Mouse (Mus musculus) cerebellum, adult 11-12 months (tissue): ENCODE data around the gene Map3k4.
A peak's percentile ranks its signal among the peaks of the same experiment; 100 is the strongest.
"Not testable (repeated sequence)": the region's sequence is repeated elsewhere in the genome, so short reads cannot be mapped to it uniquely, and the experiment has no call there.

ENCODE experiments used
- DNase-seq: peaks from one replicate; pipeline ENCODE4 v3.0.0; 2022

The Map3k4 gene

GRCm38 (mm10) chr17:12304658-12305057, 13.9 kb downstream of the Map3k4 start:
- no peak for DNase-seq

DNA sequence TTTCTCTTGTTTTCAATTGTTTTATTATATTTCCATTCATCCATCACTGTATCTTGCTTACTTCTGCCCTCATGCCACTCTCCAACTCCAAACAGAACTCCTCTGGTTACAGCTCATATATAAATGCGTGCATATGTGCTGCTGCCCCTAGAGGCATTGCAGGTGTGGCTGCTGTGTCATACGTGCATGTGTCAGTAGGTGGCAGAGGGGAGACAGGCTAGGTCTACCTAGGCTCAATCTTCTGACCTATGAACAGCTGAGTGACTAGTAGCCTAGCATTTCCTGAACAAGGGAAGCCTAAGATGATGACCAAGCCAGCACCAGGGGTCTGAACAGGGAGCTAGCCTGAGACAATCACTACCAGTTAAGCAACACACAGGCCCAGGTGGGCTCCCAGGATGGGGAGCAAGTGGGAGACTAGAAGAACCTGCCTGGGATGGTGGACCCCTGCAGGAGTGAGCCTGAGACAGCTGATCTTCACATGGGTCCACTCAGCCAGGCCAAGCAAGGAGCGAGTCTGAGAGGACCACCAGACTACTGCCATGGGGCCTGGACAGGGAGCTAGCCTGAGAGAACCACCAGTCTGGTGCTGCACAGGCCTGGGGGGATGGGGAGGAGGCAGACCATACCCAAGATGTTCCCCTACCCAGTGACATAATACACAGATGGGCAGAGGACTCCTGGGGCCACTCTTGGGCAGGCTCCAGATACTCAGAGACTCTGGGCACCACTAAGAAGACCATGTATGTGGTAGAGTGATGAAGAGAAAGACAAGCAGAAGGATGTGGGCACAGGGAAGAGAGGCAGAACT, 17.5 kb downstream of the Map3k4 start:
- DNase-seq, result peak; percentile 46

- DNase-seq, result peak; percentile 47
Observed at GRCm38 (mm10) chr17:12300127-12300675, 18.4 kb downstream of the Map3k4 start.

GRCm38 (mm10) chr17:12299371-12299770, 19.2 kb downstream of the Map3k4 start:
- no peak for DNase-seq

- no peak for DNase-seq
Observed at GRCm38 (mm10) chr17:12297978-12298377, 20.6 kb downstream of the Map3k4 start.

DNA sequence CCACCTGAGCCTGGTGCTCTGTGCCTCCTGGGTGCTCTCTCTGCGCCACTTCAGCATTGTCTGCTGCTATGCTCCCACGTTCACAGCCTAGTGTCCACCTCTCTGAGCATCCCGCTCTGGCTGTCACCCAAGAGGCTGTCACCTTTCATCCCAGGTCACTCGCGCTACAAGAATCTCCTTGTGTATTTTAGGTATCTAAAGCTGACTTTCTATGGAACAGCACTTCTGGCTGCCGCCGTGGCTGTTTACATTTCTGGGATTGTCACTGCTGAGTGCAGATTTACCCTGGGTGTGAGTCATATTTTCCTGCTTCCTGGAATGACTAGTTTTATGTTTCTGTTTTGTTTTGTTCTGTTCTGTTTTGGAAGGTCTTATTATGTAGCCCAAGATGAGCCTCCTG, 21.3 kb downstream of the Map3k4 start:
- no peak for DNase-seq

GRCm38 (mm10) chr17:12295926-12296325, 22.7 kb downstream of the Map3k4 start:
- DNase-seq, result not testable (repeated sequence)

GRCm38 (mm10) chr17:12294424-12294823, 24.2 kb downstream of the Map3k4 start:
- DNase-seq, result no peak

DNA sequence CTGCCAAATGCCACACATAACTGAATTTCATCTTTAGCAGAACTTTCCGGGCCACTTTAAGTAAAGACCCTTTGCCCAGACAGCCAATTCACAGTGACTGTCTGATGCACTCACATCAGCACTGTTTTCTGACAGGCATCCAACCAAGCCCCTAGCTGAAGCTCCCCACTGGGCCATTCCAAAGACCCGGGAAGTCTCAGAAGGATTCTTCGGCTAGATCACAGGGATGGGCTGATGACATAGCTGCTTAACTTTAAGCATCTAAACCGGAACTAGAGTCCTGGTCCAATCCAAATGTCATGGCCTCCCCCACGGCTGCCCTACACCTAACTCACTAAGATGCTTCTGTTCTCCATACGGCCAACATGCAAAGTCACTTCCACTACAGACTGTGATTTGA, 25.0 kb downstream of the Map3k4 start:
- no peak for DNase-seq

- no peak for DNase-seq
Observed at GRCm38 (mm10) chr17:12292877-12293276, 25.7 kb downstream of the Map3k4 start.

DNA sequence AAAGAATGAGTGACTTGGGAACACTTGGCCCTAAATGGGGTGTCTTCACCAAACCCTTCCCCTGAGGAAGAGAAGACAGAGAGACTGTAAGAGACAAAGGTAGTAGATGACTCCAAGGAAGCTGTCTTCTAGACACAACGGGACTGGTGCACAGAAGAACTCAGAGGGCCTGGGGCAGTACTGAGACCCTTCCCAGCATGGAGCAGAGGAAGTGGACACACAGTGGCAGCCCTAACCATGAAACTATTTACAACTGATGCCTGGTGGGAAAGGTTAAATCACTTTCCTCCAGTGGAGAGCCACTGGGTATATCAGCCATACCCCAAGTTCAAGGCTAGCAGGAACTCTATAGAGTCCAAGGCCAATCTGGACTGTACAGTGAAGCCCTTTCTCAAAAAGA, 26.2 kb downstream of the Map3k4 start:
- DNase-seq, result no peak

- DNase-seq, result no peak
Observed at GRCm38 (mm10) chr17:12291151-12291550, 27.4 kb downstream of the Map3k4 start.

DNA sequence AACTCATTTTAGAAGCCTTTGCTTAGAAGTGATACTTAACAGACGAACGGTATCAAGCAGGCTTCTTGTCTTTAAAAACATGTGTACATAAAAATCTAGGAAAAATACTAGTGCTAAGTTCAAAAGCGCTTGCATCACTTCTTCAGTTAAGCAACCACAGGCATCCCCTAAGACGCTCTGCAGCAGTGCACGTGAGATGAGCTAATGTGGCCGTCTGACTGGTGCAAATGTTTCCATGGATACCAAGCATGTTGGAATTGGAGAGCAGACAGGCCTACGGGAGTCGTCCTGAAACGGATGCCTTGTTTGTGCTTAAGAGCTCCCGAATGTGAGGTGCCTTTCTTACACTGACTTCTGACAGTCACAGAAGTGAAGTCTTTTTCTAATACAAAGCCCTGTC, 27.9 kb downstream of the Map3k4 start:
- DNase-seq, result no peak

- DNase-seq, result not testable (repeated sequence)
Observed at GRCm38 (mm10) chr17:12289836-12290235, 28.8 kb downstream of the Map3k4 start.

- no peak for DNase-seq
Observed at GRCm38 (mm10) chr17:12288871-12289270, 29.7 kb downstream of the Map3k4 start.

GRCm38 (mm10) chr17:12279810-12280209, 38.8 kb downstream of the Map3k4 start:
- no peak for DNase-seq

DNA sequence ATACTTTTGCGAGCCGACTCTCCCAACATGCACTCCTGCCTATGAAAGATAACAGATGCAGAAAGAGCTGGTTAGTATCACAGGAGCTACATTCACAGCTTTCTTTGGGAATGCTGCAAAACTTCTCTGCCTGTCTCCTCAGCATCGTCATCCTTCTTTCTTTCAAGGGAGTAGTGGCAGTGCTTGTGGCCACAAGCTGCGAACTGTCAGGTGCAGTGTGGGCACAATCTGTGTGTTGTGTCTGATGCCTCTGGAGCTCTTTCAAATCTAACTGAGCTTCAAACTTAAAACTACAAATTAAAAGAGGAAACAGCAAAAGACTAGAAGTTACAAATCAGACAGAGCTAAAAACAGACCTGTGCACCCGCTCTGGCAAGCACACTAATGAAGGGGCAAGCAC, 40.5 kb downstream of the Map3k4 start:
- no peak for DNase-seq

DNA sequence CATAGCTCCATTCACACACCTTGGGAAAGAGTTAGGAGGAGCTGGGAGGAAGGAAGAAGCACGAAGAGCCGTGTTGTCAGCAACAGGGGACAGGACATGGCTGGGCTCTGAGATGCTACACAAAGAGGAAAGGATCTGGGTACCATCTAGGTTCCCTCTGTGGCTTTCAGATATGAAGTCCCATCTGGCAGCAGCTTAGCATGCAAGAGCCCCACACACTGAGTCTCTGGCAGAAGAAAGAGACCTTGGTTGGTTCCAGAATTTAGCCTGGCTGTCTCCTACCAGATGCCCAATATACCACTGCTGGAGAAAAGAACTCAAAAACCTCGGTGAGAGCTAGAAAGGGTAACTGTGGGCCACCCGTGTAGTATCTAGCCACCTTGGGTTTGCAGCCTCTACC, 41.3 kb downstream of the Map3k4 start:
- no peak for DNase-seq

DNA sequence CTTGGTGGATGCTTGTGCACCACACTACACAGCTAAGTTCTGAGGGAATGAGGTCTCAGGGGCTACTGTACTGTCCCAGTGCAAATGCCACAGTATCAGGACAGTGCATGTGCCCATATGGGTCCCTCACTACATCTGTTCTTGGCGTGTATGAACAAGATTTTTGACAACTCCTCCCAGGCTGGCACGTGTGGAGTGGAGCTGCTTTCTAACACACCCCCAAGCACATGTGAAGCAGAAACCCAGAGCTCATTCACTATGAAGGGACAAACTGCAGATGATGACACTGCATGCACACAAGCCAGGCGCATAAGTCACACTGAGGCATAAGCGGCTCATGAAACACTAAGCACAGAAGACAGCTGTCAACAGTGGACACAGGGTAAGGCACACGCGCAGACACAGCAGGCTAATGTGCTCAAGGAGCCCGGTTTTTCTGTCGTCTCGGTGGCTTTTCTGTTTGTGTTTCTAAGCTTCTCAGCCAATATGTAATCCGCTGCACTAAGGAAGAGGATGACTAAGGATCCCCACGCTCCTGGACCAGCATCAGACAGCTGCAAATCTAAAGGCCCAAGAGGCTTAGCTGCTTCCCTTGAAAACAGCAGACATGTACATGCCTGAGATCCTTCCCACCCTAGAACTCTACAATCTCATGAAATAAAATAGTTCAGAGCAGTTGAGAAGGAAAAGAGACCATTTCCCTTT, 41.9 kb downstream of the Map3k4 start:
- DNase-seq, result no peak

GRCm38 (mm10) chr17:12275756-12276155, 42.8 kb downstream of the Map3k4 start:
- DNase-seq, result no peak

- no peak for DNase-seq
Observed at GRCm38 (mm10) chr17:12273032-12273431, 45.6 kb downstream of the Map3k4 start.

GRCm38 (mm10) chr17:12271805-12272204, 46.8 kb downstream of the Map3k4 start:
- no peak for DNase-seq

GRCm38 (mm10) chr17:12268538-12268937, 50.1 kb downstream of the Map3k4 start:
- no peak for DNase-seq

GRCm38 (mm10) chr17:12268091-12268490, 50.5 kb downstream of the Map3k4 start:
- DNase-seq, result no peak
